Comparison of ENCODE assay signal across 8 mouse cellular contexts in the genomic region with DNA sequence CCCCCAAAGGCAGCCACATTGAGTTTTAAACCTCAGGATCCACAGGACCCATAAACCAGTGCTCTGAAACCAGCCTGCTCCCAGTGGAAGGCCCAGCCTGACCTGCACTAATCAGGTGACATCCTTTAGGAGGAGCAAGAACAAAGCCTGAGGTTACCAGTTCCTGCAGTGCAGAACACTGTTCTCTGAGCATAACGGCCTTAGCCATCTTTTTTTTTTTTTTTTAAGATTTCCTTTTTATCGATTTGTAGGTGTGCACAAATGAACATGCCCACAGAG. TPM values are rescaled to one million over a fixed set of nuclear protein-coding genes. Genes with fewer than 3 reads are reported as not detected.
DNase-seq lines count a peak whose midpoint lies in the region; ATAC-seq and TF ChIP-seq lines count a peak whose summit lies in the region.

No protein-coding gene starts in this region.

- no peak for TF ChIP-seq POLR2A in bone marrow, adult 2 months (IDR thresholded peaks at IDR 0.05; ENCODE audit: borderline replicate concordance, control insufficient read depth, low read depth, low read length)

- H3K9me3 ChIP-seq in heart, embryonic 14.5 days (ENCODE audit: control insufficient read depth, low read length): no peaks in the 10 kb centered on the region
- H3K9me3 ChIP-seq in hindbrain, embryonic 13.5 days: no peaks in the 10 kb centered on the region
- no peaks in the 10 kb centered on the region for H3K9me3 ChIP-seq in midbrain, embryonic 12.5 days

- no peak for TF ChIP-seq CTCF in bone marrow, adult 2 months (IDR thresholded peaks at IDR 0.05; ENCODE audit: control insufficient read depth, insufficient read depth, low read length)

- 53% methylated on average over 2 of the region's 2 CpGs for WGBS in heart, embryonic 14.5 days
- 3% methylated on average over 2 of the region's 2 CpGs for WGBS in bone marrow, adult 2 months
- 58% methylated on average over 2 of the region's 2 CpGs for WGBS in hindbrain, embryonic 13.5 days
- 57% methylated on average over 2 of the region's 2 CpGs for WGBS in midbrain, embryonic 12.5 days

- H3K27me3 ChIP-seq in heart, embryonic 14.5 days (ENCODE audit: control insufficient read depth, insufficient read depth, low read length): no peaks in the 10 kb centered on the region
- H3K27me3 ChIP-seq in hindbrain, embryonic 13.5 days: no peaks in the 10 kb centered on the region
- H3K27me3 ChIP-seq in midbrain, embryonic 12.5 days: no peaks in the 10 kb centered on the region

- peak overlapping the region; percentile 68 for H3K4me2 ChIP-seq in heart, embryonic 14.5 days (ENCODE audit: low read length)
- peak overlapping the region; percentile 75 for H3K4me2 ChIP-seq in hindbrain, embryonic 13.5 days
- peak overlapping the region; percentile 58 for H3K4me2 ChIP-seq in midbrain, embryonic 12.5 days (replicated peaks)

- no peak for DNase-seq in heart, adult 18-20 months
- DNase-seq in spleen, adult 18-20 months: no peak
- no peak for DNase-seq in left cerebral cortex, adult 8-10 months (ENCODE audit: low spot score in 2 of 2)
- no peak for DNase-seq in gastrocnemius, postnatal 4 days (ENCODE audit: low spot score in 2 of 2)

- no peaks in the 10 kb centered on the region for H3K36me3 ChIP-seq in heart, embryonic 14.5 days (ENCODE audit: control insufficient read depth, insufficient read depth, low read length)
- H3K36me3 ChIP-seq in hindbrain, embryonic 13.5 days: no peaks in the 10 kb centered on the region
- H3K36me3 ChIP-seq in midbrain, embryonic 12.5 days: no peaks in the 10 kb centered on the region

- peaks cover 13 to 16% of the 10 kb centered on the region in 2 experiments for H3K4me1 ChIP-seq in heart, embryonic 14.5 days (ENCODE audit: control insufficient read depth in 2 of 2, insufficient read depth in 2 of 2, low read length in 2 of 2)
- H3K4me1 ChIP-seq in bone marrow, adult 2 months (ENCODE audit: control insufficient read depth, insufficient read depth, low read length): peaks cover 2% of the 10 kb centered on the region; the same call in 1 of the 2 replicates
- H3K4me1 ChIP-seq in hindbrain, embryonic 13.5 days (replicated peaks): peaks cover 37% of the 10 kb centered on the region
- H3K4me1 ChIP-seq in midbrain, embryonic 12.5 days: peaks cover 23% of the 10 kb centered on the region

- peak overlapping the region; percentile 48 to 52 for H3K4me3 ChIP-seq in heart, embryonic 14.5 days (ENCODE audit: control insufficient read depth in 1 of 2, insufficient read depth in 1 of 2, low read depth in 1 of 2, low read length in 2 of 2)
- peak overlapping the region; percentile 63 for H3K4me3 ChIP-seq in bone marrow, adult 2 months (replicated peaks; ENCODE audit: control insufficient read depth, low read depth, low read length)
- H3K4me3 ChIP-seq in hindbrain, embryonic 13.5 days: peak overlapping the region; percentile 45
- H3K4me3 ChIP-seq in midbrain, embryonic 12.5 days: peak overlapping the region; percentile 40

- H3K9ac ChIP-seq in heart, embryonic 14.5 days (ENCODE audit: low read length): peak overlapping the region; percentile 76
- H3K9ac ChIP-seq in hindbrain, embryonic 13.5 days: peak overlapping the region; percentile 85
- H3K9ac ChIP-seq in midbrain, embryonic 12.5 days (replicated peaks): peak overlapping the region; percentile 68; the same call in 1 of the 2 replicates

- no peak for ATAC-seq in heart, embryonic 14.5 days (ENCODE audit: insufficient number of reproducible peaks, insufficient read depth, low FRiP score, low read depth)
- ATAC-seq in hindbrain, embryonic 13.5 days (ENCODE audit: low FRiP score): 0 out of 2 replicates have a peak, but pooled peaks have one; percentile 1
- peak; percentile 8; the same call in 1 of the 2 replicates for ATAC-seq in midbrain, embryonic 12.5 days (ENCODE audit: low FRiP score, low read depth)

- peak overlapping the region; percentile 78 to 88 for H3K27ac ChIP-seq in heart, embryonic 14.5 days (replicated peaks in 1 of 2; ENCODE audit: control insufficient read depth in 1 of 2, insufficient read depth in 1 of 2, low read depth in 2 of 2, low read length in 2 of 2)
- H3K27ac ChIP-seq in bone marrow, adult 2 months (ENCODE audit: control insufficient read depth, insufficient read depth, low read depth, low read length, poor library complexity): no peak overlapping the region
- peak overlapping the region; percentile 98 for H3K27ac ChIP-seq in hindbrain, embryonic 13.5 days
- peak overlapping the region; percentile 95 for H3K27ac ChIP-seq in midbrain, embryonic 12.5 days (replicated peaks)

RNA-seq across cellular contexts. Expression of a gene that starts 0.7 kb away (rescaled TPM):
- 300 and 318 TPM in 2 replicates for polyA plus RNA-seq in heart, embryonic 14.5 days (2014; fragmentation: Nextera tagmentation; extraction: Ambion mirVana)
- 100 to 1,000 TPM; 125 to 153 TPM for total RNA-seq in heart, adult 18-20 months (2021)
- 328 and 487 TPM in 2 replicates for polyA plus RNA-seq in bone marrow, adult 2 months (2011; ENCODE audit: insufficient read depth, insufficient read length, low replicate concordance, missing spikeins)
- polyA plus RNA-seq in hindbrain, embryonic 13.5 days (2015; fragmentation: Nextera tagmentation; extraction: Ambion mirVana): 583 TPM in 2 replicates
- 736 and 744 TPM in 2 replicates for polyA plus RNA-seq in midbrain, embryonic 12.5 days (2016; fragmentation: Nextera tagmentation; extraction: Ambion mirVana)
- 100 to 1,000 TPM; 535 to 585 (median 566) TPM for total RNA-seq in left cerebral cortex, adult 8-10 months (2022)
- 100 to 1,000 TPM; 293 to 304 TPM for total RNA-seq in gastrocnemius, postnatal 4 days (2021)

RNA-seq across cellular contexts. Expression of a gene that starts 5.1 kb away (rescaled TPM):
- polyA plus RNA-seq in heart, embryonic 14.5 days (2014; fragmentation: Nextera tagmentation; extraction: Ambion mirVana): 4.4 and 5.1 TPM in 2 replicates
- total RNA-seq in heart, adult 18-20 months (2021): under 1 TPM in 1 of 2 experiments, not detected in 1; 0.55 TPM
- polyA plus RNA-seq in bone marrow, adult 2 months (2011; ENCODE audit: insufficient read depth, insufficient read length, low replicate concordance, missing spikeins): not detected in 2 replicates
- 68.1 and 79.0 TPM in 2 replicates for polyA plus RNA-seq in hindbrain, embryonic 13.5 days (2015; fragmentation: Nextera tagmentation; extraction: Ambion mirVana)
- polyA plus RNA-seq in midbrain, embryonic 12.5 days (2016; fragmentation: Nextera tagmentation; extraction: Ambion mirVana): 33.6 and 37.2 TPM in 2 replicates
- 10 to 100 TPM; 12.2 to 21.3 (median 17.7) TPM for total RNA-seq in left cerebral cortex, adult 8-10 months (2022)
- total RNA-seq in gastrocnemius, postnatal 4 days (2021): 1 to 10 TPM; 5.6 to 6.0 TPM

RNA-seq across cellular contexts. Expression of a gene that starts 19.6 kb away (rescaled TPM):
- 42.4 TPM in 2 replicates for polyA plus RNA-seq in heart, embryonic 14.5 days (2014; fragmentation: Nextera tagmentation; extraction: Ambion mirVana)
- total RNA-seq in heart, adult 18-20 months (2021): 10 to 100 TPM; 38.1 to 40.7 TPM
- 5.5 and 11.2 TPM in 2 replicates for polyA plus RNA-seq in bone marrow, adult 2 months (2011; ENCODE audit: insufficient read depth, insufficient read length, low replicate concordance, missing spikeins)
- polyA plus RNA-seq in hindbrain, embryonic 13.5 days (2015; fragmentation: Nextera tagmentation; extraction: Ambion mirVana): 224 and 228 TPM in 2 replicates
- polyA plus RNA-seq in midbrain, embryonic 12.5 days (2016; fragmentation: Nextera tagmentation; extraction: Ambion mirVana): 212 and 220 TPM in 2 replicates
- 100 to 1,000 TPM; 423 to 484 (median 468) TPM for total RNA-seq in left cerebral cortex, adult 8-10 months (2022)
- total RNA-seq in gastrocnemius, postnatal 4 days (2021): 10 to 100 TPM; 44.5 to 49.2 TPM

RNA-seq across cellular contexts. Expression of a gene that starts 37.9 kb away (rescaled TPM):
- polyA plus RNA-seq in heart, embryonic 14.5 days (2014; fragmentation: Nextera tagmentation; extraction: Ambion mirVana): 950 and 1,075 TPM in 2 replicates
- 100 to 1,000 TPM; 357 to 360 TPM for total RNA-seq in heart, adult 18-20 months (2021)
- polyA plus RNA-seq in bone marrow, adult 2 months (2011; ENCODE audit: insufficient read depth, insufficient read length, low replicate concordance, missing spikeins): 185 and 239 TPM in 2 replicates
- 1,330 and 1,360 TPM in 2 replicates for polyA plus RNA-seq in hindbrain, embryonic 13.5 days (2015; fragmentation: Nextera tagmentation; extraction: Ambion mirVana)
- 1,125 and 1,165 TPM in 2 replicates for polyA plus RNA-seq in midbrain, embryonic 12.5 days (2016; fragmentation: Nextera tagmentation; extraction: Ambion mirVana)
- total RNA-seq in left cerebral cortex, adult 8-10 months (2022): 100 to 1,000 TPM; 314 to 398 (median 353) TPM
- total RNA-seq in gastrocnemius, postnatal 4 days (2021): 100 to 1,000 TPM; 428 to 459 TPM

RNA-seq across cellular contexts. Expression of a gene that starts 44.8 kb away (rescaled TPM):
- polyA plus RNA-seq in heart, embryonic 14.5 days (2014; fragmentation: Nextera tagmentation; extraction: Ambion mirVana): not detected in 2 replicates
- total RNA-seq in heart, adult 18-20 months (2021): not detected
- not detected in 2 replicates for polyA plus RNA-seq in bone marrow, adult 2 months (2011; ENCODE audit: insufficient read depth, insufficient read length, low replicate concordance, missing spikeins)
- 0.30 TPM in 2 replicates for polyA plus RNA-seq in hindbrain, embryonic 13.5 days (2015; fragmentation: Nextera tagmentation; extraction: Ambion mirVana)
- 0.48 and 0.76 TPM in 2 replicates for polyA plus RNA-seq in midbrain, embryonic 12.5 days (2016; fragmentation: Nextera tagmentation; extraction: Ambion mirVana)
- total RNA-seq in left cerebral cortex, adult 8-10 months (2022): under 1 TPM in 1 of 4 experiments, not detected in 3; 0.30 TPM
- not detected for total RNA-seq in gastrocnemius, postnatal 4 days (2021)
